Mouse (Mus musculus) 416B (cell line): ENCODE data around the gene Afap1l2.

Source experiments
- DNase-seq: peaks from one replicate; pipeline ENCODE4 v3.0.0; 2011; ENCODE audit warnings: low read depth

Afap1l2 gene

DNA sequence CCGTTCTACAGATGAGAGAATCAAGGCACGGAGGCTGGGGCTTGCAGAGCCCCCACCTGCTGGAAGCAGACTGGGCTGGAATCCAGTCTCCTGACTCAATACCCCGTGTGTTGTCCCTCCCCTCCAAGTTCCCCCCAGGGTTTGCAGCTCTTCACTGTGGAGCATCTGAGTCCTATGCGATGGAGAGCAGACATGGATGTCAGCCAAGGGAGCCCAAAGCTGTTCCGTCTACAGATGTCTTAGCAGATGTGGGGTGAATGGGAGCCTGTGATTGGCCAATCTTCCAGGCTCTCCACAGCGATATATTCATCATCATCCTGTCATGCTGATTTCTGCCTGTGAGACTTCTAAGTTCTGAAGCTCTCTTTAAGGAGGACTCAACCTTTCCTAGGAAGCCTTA, 130.7 kb downstream of the Afap1l2 start:
- DNase-seq: no peak

DNA sequence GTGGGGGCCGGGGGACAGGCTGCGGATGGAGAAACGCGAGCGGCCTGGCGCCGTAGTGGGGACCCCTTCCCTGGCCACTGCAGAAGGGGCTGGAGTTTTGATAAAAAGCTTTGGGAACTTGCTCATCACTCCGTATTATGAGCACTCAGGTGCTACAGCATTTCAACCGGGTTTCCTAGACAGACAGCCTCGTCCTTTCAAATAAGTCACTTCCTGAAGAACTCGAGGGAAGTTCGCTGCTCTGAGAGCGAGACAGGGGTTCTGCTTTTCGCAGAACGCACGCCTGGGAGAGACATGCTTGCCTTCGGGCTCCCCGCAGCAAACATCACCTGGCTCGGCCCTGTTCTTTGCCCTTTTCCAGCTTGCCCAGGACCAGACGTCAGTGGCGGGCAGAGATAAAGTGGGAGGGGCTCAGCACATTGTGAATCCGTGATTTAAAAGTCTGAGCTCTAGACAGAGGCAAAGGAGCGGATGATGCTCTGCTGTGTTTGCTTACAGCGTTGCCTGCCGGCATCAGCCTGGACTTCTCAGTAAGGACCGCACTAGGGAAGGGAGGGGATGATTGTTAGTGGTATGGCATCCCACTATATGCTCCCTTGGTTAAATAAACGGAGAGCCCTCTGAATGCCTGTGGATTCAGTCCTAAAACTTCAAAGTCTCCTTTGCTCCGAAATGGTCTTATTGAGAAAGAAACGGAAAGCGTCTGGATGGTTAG, 133.3 kb downstream of the Afap1l2 start:
- no peak for DNase-seq

DNA sequence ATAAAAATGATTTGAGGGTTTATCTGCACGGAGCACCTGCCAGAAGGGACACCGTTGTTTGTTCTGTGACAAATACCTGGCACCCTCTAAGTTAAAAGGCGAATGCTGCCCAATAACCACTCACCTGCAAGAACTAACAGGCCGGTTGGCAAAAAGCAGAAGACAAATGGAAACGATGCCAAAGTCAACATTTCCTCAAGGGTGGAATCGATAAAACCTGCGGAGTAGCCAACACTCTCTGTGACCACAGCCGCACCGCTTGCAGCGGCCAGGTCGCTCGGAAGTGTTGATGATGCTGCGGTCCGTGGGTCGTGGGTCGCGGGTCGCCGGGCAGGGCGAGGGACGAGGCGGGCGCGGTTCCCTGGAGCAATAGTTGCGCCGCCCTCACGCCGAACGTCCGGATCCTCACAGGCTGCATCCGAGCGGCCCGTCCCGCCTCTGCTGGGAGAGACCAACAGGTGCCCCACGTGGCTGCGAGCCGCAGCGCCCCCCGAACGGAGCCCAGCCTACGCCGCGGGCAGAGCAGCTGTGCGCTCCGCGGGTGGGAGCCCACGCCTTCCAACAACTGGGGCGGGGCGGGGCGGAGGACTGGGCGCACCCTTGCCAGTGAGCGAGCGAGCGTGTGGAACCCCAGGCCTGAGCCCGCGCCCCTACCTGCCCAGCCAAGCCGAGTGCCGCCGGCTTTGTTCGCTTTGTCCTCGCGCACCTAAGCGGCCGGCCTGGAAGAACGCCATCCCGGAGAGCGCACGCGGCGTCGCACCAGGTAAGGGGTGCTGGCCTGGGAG, 134.0 kb downstream of the Afap1l2 start, which contains the start of gene Vwa2:
Vwa2 (plus strand) TSS at position 434 of the 785 bp plus-strand sequence.
- DNase-seq: no peak

DNA sequence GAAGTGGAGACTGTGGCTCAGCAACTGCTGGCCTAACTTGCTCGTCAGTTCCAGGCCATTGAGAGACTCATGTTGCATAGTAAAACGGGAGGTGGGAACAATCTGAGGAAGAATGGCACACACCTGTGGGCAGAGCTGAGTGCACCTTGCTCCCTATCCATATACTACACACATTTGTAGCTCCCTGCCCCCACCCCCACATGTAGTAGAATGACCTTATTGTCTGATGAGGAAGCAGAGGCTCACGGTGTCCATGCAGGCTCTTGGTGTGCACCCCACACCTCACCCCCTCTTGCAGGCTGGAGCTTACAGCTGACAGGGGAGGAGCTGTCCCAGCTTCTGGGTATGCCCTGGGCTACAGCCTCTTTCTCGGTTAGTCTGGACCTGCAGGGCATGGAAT, 140.3 kb downstream of the Afap1l2 start:
- DNase-seq: no peak
